Mouse (Mus musculus) lung, postnatal 0 days (tissue): ENCODE data around the gene Uqcc1.
A peak's percentile ranks its signal among the peaks of the same experiment; 100 is the strongest.

Source experiments
- CTCF ChIP-seq: IDR thresholded peaks from 2 replicates; pipeline ENCODE4 v1.5.1; 2016; ENCODE audit warnings: antibody characterized with exemption, mild to moderate bottlenecking
- EP300 ChIP-seq: IDR thresholded peaks from 2 replicates; pipeline ENCODE4 v1.6.1; 2016; ENCODE audit warnings: antibody characterized with exemption, mild to moderate bottlenecking, control low read depth

- TF ChIP-seq CTCF (no peak; the same call in 1 of the 2 replicates), EP300 (peak; percentile 55)
Observed at GRCm38 (mm10) chr2:155826630-155827424, 103.3 kb downstream of the Uqcc1 start, which contains the start of gene Eif6.
